ENCODE assay signal across 8 mouse cellular contexts in genomic region chr1:151344283-151345108, GRCm38 (mm10). TPM values are rescaled to one million over a fixed set of nuclear protein-coding genes. Genes with fewer than 3 reads are reported as not detected.
DNase-seq lines count a peak whose midpoint lies in the region; ATAC-seq lines count a peak whose summit lies in the region.

Gene Ivns1abp (plus strand): TSS chr1:151344477.

- peaks cover 3% of the 10 kb centered on the region for H3K36me3 ChIP-seq in heart, embryonic 13.5 days
- H3K36me3 ChIP-seq in liver, embryonic 12.5 days: peaks cover 3% of the 10 kb centered on the region
- no peaks in the 10 kb centered on the region for H3K36me3 ChIP-seq in stomach, embryonic 15.5 days

- peak; percentile 92 for ATAC-seq in heart, embryonic 13.5 days (ENCODE audit: extremely low read depth, insufficient number of reproducible peaks, low FRiP score, low TSS enrichment)
- ATAC-seq in liver, embryonic 12.5 days: peak; percentile 87
- ATAC-seq in stomach, embryonic 15.5 days (ENCODE audit: insufficient read depth, low FRiP score, low read depth): peak; percentile 93

- H3K4me3 ChIP-seq in brown adipose tissue, adult 24 weeks (ENCODE audit: insufficient read depth, low read depth, low read length): peak within 1 kb of the TSS; percentile 96
- H3K4me3 ChIP-seq in heart, embryonic 13.5 days: peak within 1 kb of the TSS; percentile 94
- H3K4me3 ChIP-seq in liver, embryonic 12.5 days: peak within 1 kb of the TSS; percentile 89
- H3K4me3 ChIP-seq in stomach, embryonic 15.5 days (replicated peaks): peak within 1 kb of the TSS; percentile 85

- no peaks in the 10 kb centered on the region for H3K27me3 ChIP-seq in heart, embryonic 13.5 days (replicated peaks)
- H3K27me3 ChIP-seq in liver, embryonic 12.5 days (replicated peaks): no peaks in the 10 kb centered on the region
- no peaks in the 10 kb centered on the region for H3K27me3 ChIP-seq in stomach, embryonic 15.5 days (replicated peaks)

- WGBS in heart, embryonic 13.5 days: under 1% methylated on average over 93 of the region's 104 CpGs
- WGBS in liver, embryonic 12.5 days (ENCODE audit: insufficient replicate concordance): under 1% methylated on average over 101 of the region's 104 CpGs
- WGBS in stomach, embryonic 15.5 days: under 1% methylated on average over 99 of the region's 104 CpGs

- H3K4me2 ChIP-seq in heart, embryonic 13.5 days: peak within 1 kb of the TSS; percentile 81
- peak within 1 kb of the TSS; percentile 100 for H3K4me2 ChIP-seq in liver, embryonic 12.5 days
- peak within 1 kb of the TSS; percentile 62 for H3K4me2 ChIP-seq in stomach, embryonic 15.5 days

- H3K27ac ChIP-seq in brown adipose tissue, adult 24 weeks (replicated peaks; ENCODE audit: low read depth, low read length): peak within 1 kb of the TSS; percentile 99
- H3K27ac ChIP-seq in heart, embryonic 13.5 days (replicated peaks): peak within 1 kb of the TSS; percentile 97
- H3K27ac ChIP-seq in liver, embryonic 12.5 days: peak within 1 kb of the TSS; percentile 93
- H3K27ac ChIP-seq in stomach, embryonic 15.5 days: peak within 1 kb of the TSS; percentile 93

- H3K9ac ChIP-seq in heart, embryonic 13.5 days: peak within 1 kb of the TSS; percentile 99
- H3K9ac ChIP-seq in liver, embryonic 12.5 days: peak within 1 kb of the TSS; percentile 94
- H3K9ac ChIP-seq in stomach, embryonic 15.5 days: peak within 1 kb of the TSS; percentile 78

- H3K4me1 ChIP-seq in brown adipose tissue, adult 24 weeks (ENCODE audit: control insufficient read depth, insufficient read depth, insufficient read length, low read length): peaks cover 10% of the 10 kb centered on the region; the same call in 1 of the 2 replicates
- H3K4me1 ChIP-seq in heart, embryonic 13.5 days: peaks cover 68% of the 10 kb centered on the region
- H3K4me1 ChIP-seq in liver, embryonic 12.5 days: peaks cover 62% of the 10 kb centered on the region
- H3K4me1 ChIP-seq in stomach, embryonic 15.5 days: peaks cover 25% of the 10 kb centered on the region; the same call in 1 of the 2 replicates

- H3K9me3 ChIP-seq in heart, embryonic 13.5 days: no peaks in the 10 kb centered on the region
- H3K9me3 ChIP-seq in liver, embryonic 12.5 days (replicated peaks): no peaks in the 10 kb centered on the region
- H3K9me3 ChIP-seq in stomach, embryonic 15.5 days: no peaks in the 10 kb centered on the region

- peak; percentile 99 for DNase-seq in CD4-positive, CD25-positive, alpha-beta regulatory T cell, adult 2 months (ENCODE audit: low read depth, low spot score)
- DNase-seq in fat pad, adult 2 months (ENCODE audit: extremely low read depth, low read depth, low spot score): peak; percentile 54
- DNase-seq in kidney, postnatal 10 days: peak; percentile 99
- peak; percentile 96 to 97 for DNase-seq in natural killer cell, adult 2 months (ENCODE audit: low spot score in 2 of 2)

RNA-seq across cellular contexts. Expression of gene Ivns1abp, which starts in this region (rescaled TPM):
- polyA plus RNA-seq in brown adipose tissue, adult 24 weeks (2012; ENCODE audit: insufficient read depth, insufficient read length, missing spikeins): 82.0 and 118 TPM in 2 replicates
- 221 and 252 TPM in 2 replicates for polyA plus RNA-seq in heart, embryonic 13.5 days (2015; fragmentation: Nextera tagmentation; extraction: Ambion mirVana)
- 140 and 141 TPM in 2 replicates for polyA plus RNA-seq in liver, embryonic 12.5 days (2016; fragmentation: Nextera tagmentation; extraction: Ambion mirVana)
- 206 and 241 TPM in 2 replicates for polyA plus RNA-seq in stomach, embryonic 15.5 days (2015; fragmentation: Nextera tagmentation; extraction: Ambion mirVana)

Comparison
In these comparisons a context has a peak if more than half of its experiments do, and no peak if none do; other contexts are left out.
1. Peak in every context shown above with its lines: DNase-seq, ATAC-seq, H3K4me3 ChIP-seq and H3K27ac ChIP-seq.